Mouse (Mus musculus) heart, postnatal 0 days (tissue): ENCODE results near the gene Uchl1.
A peak's percentile ranks its signal among the peaks of the same experiment; 100 is the strongest.

ENCODE experiments used
- CTCF ChIP-seq: IDR thresholded peaks from 2 replicates; pipeline ENCODE4 v1.5.1; 2016; ENCODE audit warnings: antibody characterized with exemption, control low read depth, low read depth
- EP300 ChIP-seq: IDR thresholded peaks from 2 replicates; pipeline ENCODE4 v1.6.1; 2016; ENCODE audit warnings: antibody characterized with exemption, low read depth

- TF ChIP-seq EP300 = no peak
- TF ChIP-seq CTCF = peak; percentile 90
These were observed 21.2 kb downstream of the Uchl1 start for GRCm38 (mm10) chr5:66697119-66697518.
